Mouse (Mus musculus) Patski (cell line): ENCODE data around the gene Vps45. TPM values are rescaled to one million over a fixed set of nuclear protein-coding genes. Genes with fewer than 3 reads are reported as not detected.
A peak's percentile ranks its signal among the peaks of the same experiment; 100 is the strongest.

ENCODE experiments used
- ATAC-seq: fragments of 100-300 bp; one replicate; pipeline ENCODE4 v1.8.0; 2021
- CTCF ChIA-PET: fragments of 350-600 bp; sonication (Branson Sonifier 250); formaldehyde crosslinking; loops from one replicate; lab custom pipeline; 2022; ENCODE audit warnings: inconsistent platforms; lab: Charles Lee
- POLR2A ChIA-PET: fragments of 350-600 bp; sonication (Branson Sonifier 250); formaldehyde crosslinking; loops from one replicate; lab custom pipeline; 2022; ENCODE audit warnings: antibody characterized with exemption, inconsistent platforms; lab: Charles Lee
- DNase-seq: peaks from one replicate; pipeline ENCODE4 v3.0.0-alpha.2; 2011; ENCODE audit warnings: low read depth, low spot score
- H3K27me3 ChIP-seq: fragments of 371-371 bp; one replicate; pipeline ENCODE4 v1.5.1; 2021
- CTCF ChIP-seq: fragments of 100-300 bp; IDR thresholded peaks from one replicate; pipeline ENCODE4 v1.5.1; 2021
- in situ Hi-C: fragments of 300-500 bp; cut with MboI; formaldehyde crosslinking; loops from 3 replicates; pipeline ENCODE4 v1.11.1; 2018; ENCODE audit warnings: low pct_unique_long_range_greater_than_20kb, mixed read lengths
- polyA plus RNA-seq: library from polyadenylated mRNA; unstranded; gene quantifications from one replicate; pipeline ENCODE4 v1.2.3, GENCODE M21; 2021

The Vps45 gene
- polyA plus RNA-seq, 1 experiment from 2014 or later: 36.2 TPM

DNA sequence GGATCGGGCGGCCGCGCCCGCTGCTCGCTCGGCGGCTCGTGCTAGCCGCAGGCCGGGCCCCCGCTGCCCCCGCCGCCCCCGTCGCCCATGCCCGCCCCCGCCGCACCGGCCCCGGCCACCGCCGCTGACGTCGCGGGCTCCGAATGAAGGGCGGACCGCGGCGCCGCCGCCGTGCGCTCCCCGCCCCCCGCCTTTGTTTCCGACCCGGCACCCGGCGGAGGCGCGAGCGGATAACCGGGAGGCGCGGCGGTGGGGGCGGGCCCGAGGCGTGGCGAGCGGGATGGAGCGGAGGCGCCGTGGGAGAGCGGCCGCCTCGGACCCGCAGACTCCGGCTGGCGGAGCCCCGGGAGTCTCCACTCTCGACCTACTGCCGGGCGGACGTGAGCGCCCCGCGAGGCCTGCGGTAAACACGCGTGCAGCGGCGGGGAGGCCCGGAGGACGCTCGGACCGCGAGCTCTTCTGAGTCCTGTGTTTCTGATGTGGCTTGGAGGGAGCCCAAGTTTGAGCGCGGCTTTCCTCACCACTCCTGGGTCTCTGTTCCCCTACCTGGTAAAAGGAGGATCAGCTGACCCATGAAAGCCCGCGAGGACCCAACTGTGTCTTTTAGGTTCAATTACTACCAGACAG, 62.4 kb downstream of the Vps45 start, which contains the start of gene Plekho1:
TSS of gene Plekho1 (minus strand) at position 200 of the 627 bp plus-strand sequence.
- no peaks in the 10 kb centered on the region for H3K27me3 ChIP-seq
- POLR2A ChIA-PET: interaction anchor here (1.4 kb wide), 1 partner anchor 23 kb away, joined by 3 read pairs; no protein-coding TSS in a partner anchor
- in situ Hi-C loops: no loop called here
- CTCF ChIA-PET: interaction anchor here (1.8 kb wide), 1 partner anchor 27 kb away, joined by 6 read pairs; no protein-coding TSS in a partner anchor
- no peak for TF ChIP-seq CTCF
- peak; percentile 9 for ATAC-seq
- no peak for DNase-seq

GRCm38 (mm10) chr3:95994975-95995801, 63.1 kb downstream of the Vps45 start:
- no peak for TF ChIP-seq CTCF
- H3K27me3 ChIP-seq: no peaks in the 10 kb centered on the region
- ChIA-PET CTCF (interaction anchor here (1.1 kb wide), 2 partner anchors 29 to 56 kb away, joined by 3 read pairs; no protein-coding TSS in a partner anchor), POLR2A (interaction anchor here (0.7 to 1.7 kb wide), 4 partner anchors 10 to 96 kb away, joined by 3 to 5 read pairs (median 4); no protein-coding TSS in a partner anchor)
- no peak for DNase-seq
- in situ Hi-C loops: no loop called here
- ATAC-seq: peak; percentile 1

- no peak for TF ChIP-seq CTCF
- no peak for ATAC-seq
- POLR2A ChIA-PET: interaction anchor here (1.1 to 1.7 kb wide), 3 partner anchors 9 to 29 kb away, joined by 4 to 5 read pairs (median 5); no protein-coding TSS in a partner anchor
- in situ Hi-C loops: no loop called here
- CTCF ChIA-PET: interaction anchor here (1.1 kb wide), 2 partner anchors 28 to 57 kb away, joined by 3 read pairs; no protein-coding TSS in a partner anchor
- DNase-seq: no peak
- no peaks in the 10 kb centered on the region for H3K27me3 ChIP-seq
Observed at GRCm38 (mm10) chr3:95994381-95994846, 63.9 kb downstream of the Vps45 start.

DNA sequence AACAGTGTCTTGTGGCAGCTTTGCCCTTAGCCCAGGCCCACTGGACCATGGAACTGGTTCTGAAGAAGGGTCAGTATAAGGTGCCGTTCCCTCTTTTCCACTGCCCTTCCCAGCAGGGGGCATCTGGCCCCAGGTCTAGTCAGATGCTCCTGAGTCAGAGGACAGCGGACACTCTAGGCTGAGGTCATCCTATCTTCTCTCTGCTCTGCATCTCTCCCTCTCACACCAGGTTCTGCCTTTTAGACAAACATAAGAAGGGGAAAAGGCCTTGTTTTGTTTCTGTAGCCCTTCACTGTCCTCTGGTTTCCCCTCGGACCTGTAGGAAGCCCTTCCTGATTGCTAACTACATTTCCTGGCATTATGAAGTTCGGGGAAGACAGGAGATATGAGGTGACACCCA, 64.4 kb downstream of the Vps45 start:
- CTCF ChIA-PET: interaction anchor here (1.1 to 2.0 kb wide), 2 partner anchors 20 to 57 kb away, joined by 3 to 5 read pairs; no protein-coding TSS in a partner anchor
- in situ Hi-C loops: no loop called here
- ATAC-seq (no peak), DNase-seq (peak; percentile 84)
- no peak for TF ChIP-seq CTCF
- H3K27me3 ChIP-seq: no peaks in the 10 kb centered on the region
- POLR2A ChIA-PET: interaction anchor here (1.1 to 1.7 kb wide), 3 partner anchors 8 to 28 kb away, joined by 4 to 5 read pairs (median 5); no protein-coding TSS in a partner anchor

GRCm38 (mm10) chr3:95992990-95993603, 65.2 kb downstream of the Vps45 start:
- no peaks in the 10 kb centered on the region for H3K27me3 ChIP-seq
- CTCF ChIA-PET: interaction anchor here (2.0 kb wide), 1 partner anchor 19 kb away, joined by 5 read pairs; no protein-coding TSS in a partner anchor
- no peak for TF ChIP-seq CTCF
- ATAC-seq: no peak
- DNase-seq: no peak
- POLR2A ChIA-PET: interaction anchor here (1.7 kb wide), 2 partner anchors 8 to 27 kb away, joined by 5 read pairs; no protein-coding TSS in a partner anchor
- in situ Hi-C loops: no loop called here

- ChIA-PET CTCF (no interaction called here), POLR2A (interaction anchor here (1.3 kb wide), 1 partner anchor 68 kb away, joined by 3 read pairs; the partner anchor contains the start of gene Vps45)
- no peak for TF ChIP-seq CTCF
- DNase-seq: no peak
- H3K27me3 ChIP-seq: no peaks in the 10 kb centered on the region
- in situ Hi-C loops: no loop called here
- peak; percentile 19 for ATAC-seq
Observed at GRCm38 (mm10) chr3:95990413-95990941, 67.8 kb downstream of the Vps45 start.

- no peaks in the 10 kb centered on the region for H3K27me3 ChIP-seq
- DNase-seq: no peak
- POLR2A ChIA-PET: interaction anchor here (1.3 to 1.4 kb wide), 2 partner anchors 8 to 68 kb away, joined by 3 read pairs; no protein-coding TSS in a partner anchor
- CTCF ChIA-PET: interaction anchor here (0.8 to 2.3 kb wide), 5 partner anchors 9 to 28 kb away, joined by 3 to 8 read pairs (median 4); no protein-coding TSS in a partner anchor
- in situ Hi-C loops: no loop called here
- TF ChIP-seq CTCF: no peak
- no peak for ATAC-seq
Observed at GRCm38 (mm10) chr3:95988969-95989368, 69.3 kb downstream of the Vps45 start.

DNA sequence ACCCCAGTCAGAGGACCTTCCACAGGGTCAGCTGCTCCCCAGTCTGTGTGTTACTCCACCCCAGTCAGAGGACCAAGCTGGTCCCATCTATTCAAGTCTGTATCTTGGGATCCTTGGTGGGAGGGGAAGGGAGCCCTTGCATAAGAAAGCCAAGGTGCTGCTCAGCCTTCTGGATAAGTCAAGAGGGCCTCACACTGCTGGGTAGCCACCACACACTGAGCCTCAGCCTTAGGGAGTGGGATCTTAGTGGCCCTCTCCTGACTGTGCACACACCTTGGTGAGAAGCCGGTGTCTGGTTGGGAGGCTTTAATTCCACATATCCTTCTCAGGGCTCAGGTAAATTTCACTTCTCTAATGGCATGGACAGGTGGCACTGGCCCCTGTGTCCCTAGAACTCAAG, 70.1 kb downstream of the Vps45 start:
- no peaks in the 10 kb centered on the region for H3K27me3 ChIP-seq
- ATAC-seq (no peak), DNase-seq (no peak)
- CTCF ChIA-PET: interaction anchor here (0.6 to 2.3 kb wide), 4 partner anchors 10 to 235 kb away, joined by 3 to 8 read pairs (median 6); no protein-coding TSS in a partner anchor
- POLR2A ChIA-PET: interaction anchor here (0.7 to 1.4 kb wide), 2 partner anchors 13 to 69 kb away, joined by 3 read pairs; no protein-coding TSS in a partner anchor
- in situ Hi-C loops: no loop called here
- no peak for TF ChIP-seq CTCF
